Mouse (Mus musculus) CH12F3 (cell line): ENCODE results near the gene Itpripl1.
"Not testable (repeated sequence)": the region's sequence is repeated elsewhere in the genome, so short reads cannot be mapped to it uniquely, and the experiment has no call there.

Experiments used
- in situ Hi-C: fragments of 300-500 bp; cut with MboI; formaldehyde crosslinking; loops from 2 replicates; pipeline ENCODE4 v1.14.3; 2020; ENCODE audit warnings: low sequenced_read_pairs

The Itpripl1 gene

DNA sequence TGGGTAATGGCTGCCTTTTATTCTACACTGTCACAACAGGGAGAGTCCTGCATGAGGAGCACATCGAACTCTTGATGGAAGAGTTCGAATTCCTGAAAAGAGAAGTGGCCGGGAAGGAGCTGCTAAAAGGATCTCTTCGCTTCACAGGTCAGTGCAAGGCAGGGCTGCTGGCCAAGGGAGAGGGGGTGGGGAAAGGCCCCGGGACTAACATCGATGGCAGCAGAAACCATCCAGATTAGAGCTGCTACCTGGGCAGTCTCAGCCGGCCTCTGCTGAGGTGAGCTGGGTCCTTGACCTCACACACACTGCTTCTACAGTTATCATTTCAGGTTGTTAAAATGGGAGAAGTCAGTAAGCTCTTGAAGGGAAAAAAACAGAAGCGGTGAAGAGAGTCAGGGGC lies 51.2 kb downstream of the Itpripl1 start:
- in situ Hi-C loops: no loop called here

DNA sequence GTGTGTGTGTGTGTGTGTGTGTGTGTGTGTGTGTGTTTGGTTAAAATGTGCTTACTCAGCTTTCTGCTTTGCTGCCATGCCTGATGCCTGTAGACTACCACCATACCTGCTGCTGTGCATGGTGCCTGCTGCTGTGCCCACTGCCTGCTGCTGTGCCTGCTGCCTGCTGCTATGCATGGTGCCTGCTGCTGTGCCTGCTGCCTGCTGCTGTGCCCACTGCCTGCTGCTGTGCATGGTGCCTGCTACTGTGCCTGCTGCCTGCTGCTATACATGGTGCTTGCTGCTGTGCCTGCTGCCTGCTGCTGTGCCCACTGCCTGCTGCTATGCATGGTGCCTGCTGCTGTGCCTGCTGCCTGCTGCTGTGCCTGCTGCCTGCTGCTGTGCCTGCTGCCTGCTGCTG lies 53.1 kb downstream of the Itpripl1 start:
- in situ Hi-C loops: not testable (repeated sequence)
